Mouse (Mus musculus) embryo, embryonic 11 days (tissue): Measurements from ENCODE around the gene Cfap161.

Experiments used
- DNase-seq: peaks from one replicate; pipeline ENCODE4 v3.0.0-alpha.2; 2015

Gene Cfap161

DNA sequence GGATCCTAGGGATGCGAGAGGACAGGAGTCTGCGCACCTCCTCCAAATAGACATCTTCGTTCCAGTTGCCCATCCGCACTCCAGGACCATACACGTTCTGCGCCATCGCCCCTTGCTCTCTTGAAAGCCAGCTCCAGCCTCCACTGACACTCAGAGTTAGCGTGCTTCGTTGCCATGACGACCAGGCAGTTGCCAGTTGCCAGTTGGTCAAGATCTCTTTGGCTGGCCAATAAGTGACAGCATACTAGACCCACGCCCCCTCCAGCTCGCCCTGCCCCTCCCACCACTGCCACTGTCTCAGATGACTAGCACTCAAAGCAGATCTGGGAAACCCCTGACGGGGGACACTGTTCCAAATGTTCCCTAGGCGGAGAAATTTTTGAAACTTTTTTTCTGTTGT, at the start of gene Cfap161:
Cfap161 (minus strand) TSS at position 176 of the 400 bp plus-strand sequence.
- DNase-seq = peak; percentile 96

DNA sequence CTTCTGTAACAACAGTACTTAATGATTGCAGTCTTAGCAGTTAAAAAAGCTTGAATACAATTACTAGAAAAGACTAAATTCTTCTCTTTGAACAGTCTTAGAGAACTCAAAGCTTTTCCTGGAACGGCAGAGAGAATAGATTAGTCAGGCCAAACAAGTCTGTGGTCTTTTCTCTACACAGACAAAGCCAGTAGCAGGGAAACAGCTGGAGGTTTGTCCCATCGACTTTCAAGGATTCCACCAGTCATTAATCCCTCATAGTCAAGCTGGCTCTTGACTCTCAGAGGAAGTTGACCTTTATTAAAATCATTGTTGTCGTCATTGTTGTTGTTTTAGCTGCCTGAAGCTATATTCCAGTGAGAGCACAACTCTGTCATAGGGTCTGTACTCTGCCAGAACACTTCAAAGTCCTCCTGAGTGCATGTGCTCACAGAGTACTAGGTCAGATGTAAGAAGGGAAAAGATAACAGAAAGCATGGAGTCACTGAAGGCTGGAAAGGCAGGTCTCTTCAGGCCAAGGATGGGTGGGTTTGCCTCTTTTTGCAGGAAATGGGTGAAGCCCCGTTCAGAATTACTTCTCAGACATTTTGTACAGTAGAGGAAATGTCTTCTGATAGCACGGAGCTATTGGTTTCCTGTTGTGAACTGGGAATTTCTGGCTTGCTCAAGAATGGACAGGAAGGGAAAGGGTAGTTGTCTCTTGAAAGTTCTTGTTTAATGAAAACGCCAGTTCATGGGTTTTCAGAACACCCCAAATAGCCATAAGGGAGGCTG, 48.0 kb upstream of the Cfap161 start:
- no peak for DNase-seq

DNA sequence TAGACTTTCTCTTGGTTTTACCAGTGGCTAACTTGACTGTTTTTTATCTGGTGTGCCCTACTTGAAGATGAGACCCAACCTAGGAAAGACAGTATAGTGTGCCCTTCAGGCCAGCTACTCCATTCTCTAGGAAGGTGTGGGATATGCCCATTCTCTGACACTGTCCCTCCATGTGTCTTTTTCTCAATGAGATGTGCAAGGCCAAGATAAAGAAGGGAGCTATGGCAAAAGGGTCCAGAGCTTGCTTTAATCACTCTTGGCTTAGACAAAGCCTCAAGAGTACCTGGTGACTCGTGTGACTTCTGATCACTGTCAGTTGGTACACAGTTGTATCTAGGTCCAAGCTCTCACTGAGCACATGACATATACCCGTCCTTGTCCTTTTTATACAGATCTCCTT, 45.4 kb upstream of the Cfap161 start:
- DNase-seq = no peak

DNA sequence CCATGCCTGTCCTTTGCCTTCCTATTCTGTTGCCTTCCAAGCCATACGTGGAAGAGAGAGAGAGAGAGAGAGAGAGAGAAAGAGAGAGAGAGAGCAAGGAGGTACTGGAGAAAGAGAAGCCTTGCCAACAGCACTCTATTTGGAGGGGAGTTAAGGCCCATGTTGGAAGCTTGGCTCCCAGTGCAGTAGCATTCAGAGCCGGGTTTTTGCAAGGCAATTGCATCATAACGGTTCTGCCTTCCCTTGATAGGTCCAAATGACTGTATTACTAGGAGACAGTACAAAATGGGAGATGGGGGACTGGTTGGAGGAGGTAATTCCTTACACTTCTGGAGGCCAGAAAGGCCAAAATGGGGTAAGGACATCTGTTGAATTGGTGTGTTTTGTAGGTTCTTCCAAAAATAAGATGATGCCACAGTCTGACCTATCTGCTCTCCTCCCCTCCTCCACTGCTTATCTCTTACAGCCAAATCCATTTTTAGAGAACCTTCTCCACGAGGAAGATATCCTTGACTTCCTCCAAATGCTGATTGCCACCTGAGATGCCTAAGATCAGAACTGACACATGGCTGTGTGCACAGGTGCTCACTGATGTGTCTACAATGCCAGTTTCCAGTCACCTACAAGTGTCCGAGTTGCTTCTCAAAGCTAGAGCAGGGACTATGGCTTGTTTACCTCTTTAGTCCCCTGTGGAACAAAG, 44.0 kb upstream of the Cfap161 start:
- no peak for DNase-seq

DNA sequence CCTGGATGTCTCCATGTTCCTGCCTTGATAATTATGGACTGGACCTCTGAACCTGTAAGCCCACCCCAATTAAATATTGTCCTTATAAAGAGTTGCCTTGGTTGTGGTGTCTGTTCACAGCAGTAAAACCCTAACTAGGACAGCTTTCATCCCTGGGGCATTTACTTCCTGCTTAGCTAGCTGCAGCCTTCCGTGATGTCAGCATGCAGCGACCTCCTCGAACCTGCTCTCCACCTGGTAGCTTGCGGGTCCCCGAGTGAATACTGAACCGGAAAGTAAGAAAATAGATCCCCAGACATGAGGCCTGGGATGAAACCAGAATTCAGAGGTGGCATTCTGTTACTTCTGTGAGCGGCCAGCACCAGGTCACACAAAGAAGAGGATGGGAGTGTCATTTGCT, 34.7 kb upstream of the Cfap161 start:
- DNase-seq = no peak

DNA sequence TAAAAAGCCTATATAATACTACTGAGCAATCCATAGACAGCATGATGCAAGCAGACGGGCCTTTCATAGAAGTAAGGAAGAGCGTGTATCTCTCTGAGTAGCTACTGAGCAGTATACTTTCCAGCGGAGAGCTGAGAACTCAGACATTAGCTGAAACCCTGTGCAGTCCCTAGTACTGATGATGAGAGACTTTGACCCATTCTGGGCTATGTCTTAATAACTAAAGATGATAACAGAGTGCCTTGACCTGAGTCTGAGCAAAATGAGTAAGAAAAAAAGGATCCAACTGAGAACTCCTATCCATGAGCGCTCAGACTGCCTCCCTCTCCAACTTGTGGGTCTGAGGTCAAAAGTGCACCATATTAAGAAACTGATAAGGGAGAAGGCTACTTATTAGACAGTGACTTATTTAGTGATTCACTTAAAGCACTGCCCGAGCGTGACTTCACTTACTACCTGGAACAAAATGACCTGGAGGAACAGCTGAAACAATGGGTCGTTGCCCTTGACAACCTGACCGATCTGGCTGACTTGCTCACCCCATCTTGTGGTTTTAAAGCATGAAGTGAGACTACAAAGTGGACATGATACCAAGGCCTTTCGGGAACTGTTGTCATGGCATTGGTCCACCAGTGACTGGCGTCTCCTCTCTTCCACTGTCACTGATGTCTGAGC, 32.9 kb upstream of the Cfap161 start:
- no peak for DNase-seq

DNA sequence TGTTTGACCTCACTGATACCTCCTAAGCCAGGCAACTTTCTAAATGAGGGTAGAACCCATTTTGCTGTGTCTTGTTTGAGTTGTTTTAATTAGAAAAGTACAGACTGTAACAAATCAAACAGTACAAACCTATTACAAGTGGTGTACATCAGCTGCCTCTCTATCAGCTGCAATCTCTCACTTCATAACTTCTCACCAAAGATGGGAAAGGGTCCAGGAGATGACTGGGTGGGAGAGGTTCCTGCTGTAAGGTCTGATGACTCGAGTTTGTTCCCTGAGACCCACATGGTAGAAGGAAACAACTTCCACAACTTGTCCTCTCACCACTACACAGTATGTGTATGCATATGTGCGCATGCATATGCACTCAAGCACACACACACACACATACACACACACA, 32.1 kb upstream of the Cfap161 start:
- no peak for DNase-seq

DNA sequence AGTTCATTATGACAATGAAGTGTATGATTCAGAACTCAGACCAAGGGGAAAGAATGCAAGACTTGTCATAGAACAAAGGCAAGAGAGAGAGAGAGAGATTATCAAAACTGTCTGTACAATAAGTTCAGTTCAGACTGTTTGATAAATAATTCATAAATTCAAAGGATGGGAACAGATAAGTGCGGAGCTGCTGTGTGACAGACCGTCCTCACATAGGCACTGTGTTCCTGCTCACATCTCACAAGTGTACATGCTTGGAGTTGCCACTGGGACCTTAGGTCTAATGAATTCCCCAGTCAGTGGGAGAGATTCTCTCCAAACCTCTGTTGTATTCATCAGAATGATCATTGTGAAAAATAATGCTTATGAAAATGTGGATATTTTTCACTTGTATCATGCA, 27.3 kb upstream of the Cfap161 start:
- no peak for DNase-seq

DNA sequence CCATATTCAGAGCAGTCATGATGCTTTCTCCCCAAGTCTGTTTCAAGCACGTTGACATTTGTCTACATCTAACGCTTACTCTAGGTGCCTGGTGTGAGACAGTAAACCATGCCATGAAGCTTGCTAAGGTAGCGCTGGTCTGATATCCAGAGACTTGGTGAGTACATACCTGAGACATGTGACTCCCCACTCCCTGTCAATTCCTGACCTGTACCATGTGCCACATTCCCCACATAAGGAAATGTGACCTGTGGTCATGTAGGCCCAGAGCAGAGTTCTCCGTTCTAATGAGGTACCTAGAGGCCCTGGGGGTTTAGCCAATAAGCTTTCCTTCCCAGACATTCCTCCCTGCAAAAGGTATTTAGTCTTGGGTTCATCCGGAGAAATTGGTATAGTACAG, 22.2 kb upstream of the Cfap161 start:
- DNase-seq = no peak

DNA sequence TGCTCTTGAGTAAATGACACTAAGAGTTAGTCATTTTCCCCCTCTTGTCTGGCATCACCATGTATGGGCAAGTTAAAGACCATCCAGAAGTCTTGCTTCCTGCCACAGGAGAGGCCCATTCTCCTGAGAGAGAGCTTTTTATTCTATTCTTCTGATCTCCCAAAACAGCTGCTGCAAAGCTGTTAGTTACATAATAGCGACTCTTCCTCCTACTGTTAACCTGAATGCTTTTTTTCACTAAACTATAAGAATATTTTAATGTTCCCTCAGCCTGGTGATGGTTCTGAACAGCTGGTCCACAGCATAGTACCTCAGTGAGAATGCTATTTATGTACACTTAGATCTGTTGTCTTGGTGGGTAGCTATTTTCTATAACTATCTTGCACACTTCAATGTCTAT, 21.0 kb upstream of the Cfap161 start:
- no peak for DNase-seq

DNA sequence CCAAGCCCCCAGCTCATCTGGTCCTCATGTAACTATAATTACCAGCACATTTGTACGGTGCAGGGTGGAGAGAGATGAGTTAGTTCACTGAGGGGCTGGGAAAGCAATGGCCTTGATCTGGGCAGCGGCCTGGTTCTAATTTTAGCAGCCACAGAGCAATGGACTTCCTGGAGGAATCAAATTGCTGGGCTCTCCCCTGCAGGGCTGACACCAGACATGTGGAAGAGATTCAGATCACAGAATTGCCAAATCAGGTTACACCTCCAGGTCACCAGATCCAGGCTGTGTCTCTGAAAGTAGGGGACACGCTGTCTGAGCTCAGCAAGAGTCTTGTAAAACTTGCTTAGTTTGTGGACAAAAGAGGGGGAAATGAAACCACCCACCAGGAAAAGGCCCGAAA, 19.3 kb upstream of the Cfap161 start:
- DNase-seq = peak; percentile 87

DNA sequence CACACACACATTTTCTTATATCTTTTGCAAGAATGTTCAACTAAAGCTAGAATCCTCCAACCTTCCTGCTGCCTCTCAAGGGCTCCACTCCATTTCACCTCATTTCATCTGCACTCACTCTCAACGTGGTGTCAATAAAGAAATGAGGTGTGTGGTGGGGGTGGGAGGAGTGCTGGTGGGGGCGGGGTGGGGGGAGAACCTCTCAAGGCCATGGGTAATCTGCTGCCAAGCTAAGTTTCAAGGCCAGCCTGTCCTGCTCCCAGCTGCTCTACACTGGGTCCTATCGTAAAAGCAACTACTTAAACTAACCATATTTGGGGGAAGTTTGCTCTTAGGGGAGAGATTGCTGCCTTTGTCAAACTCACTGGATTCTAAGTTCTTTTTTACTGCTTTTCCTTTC, 18.8 kb upstream of the Cfap161 start:
- DNase-seq = peak; percentile 50

DNA sequence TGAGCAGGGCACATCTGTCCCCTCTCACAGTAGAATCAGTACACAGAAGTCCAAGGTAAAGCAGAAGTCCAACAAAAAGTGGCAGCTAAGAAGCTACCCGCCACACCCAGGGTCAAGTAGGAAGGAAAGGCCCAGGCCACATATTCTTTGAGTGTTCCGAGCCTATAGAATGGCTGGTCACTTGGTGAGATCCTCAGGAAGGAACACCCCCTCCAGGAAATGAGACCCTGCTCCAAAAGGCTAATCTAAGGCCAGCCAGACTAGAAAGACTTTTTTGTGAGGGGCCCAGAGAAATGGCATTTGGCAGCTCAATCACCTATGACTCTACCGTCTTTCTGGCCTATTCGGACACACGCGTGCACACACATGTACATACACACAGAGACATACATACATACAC, 18.3 kb upstream of the Cfap161 start:
- peak; percentile 41 for DNase-seq

DNA sequence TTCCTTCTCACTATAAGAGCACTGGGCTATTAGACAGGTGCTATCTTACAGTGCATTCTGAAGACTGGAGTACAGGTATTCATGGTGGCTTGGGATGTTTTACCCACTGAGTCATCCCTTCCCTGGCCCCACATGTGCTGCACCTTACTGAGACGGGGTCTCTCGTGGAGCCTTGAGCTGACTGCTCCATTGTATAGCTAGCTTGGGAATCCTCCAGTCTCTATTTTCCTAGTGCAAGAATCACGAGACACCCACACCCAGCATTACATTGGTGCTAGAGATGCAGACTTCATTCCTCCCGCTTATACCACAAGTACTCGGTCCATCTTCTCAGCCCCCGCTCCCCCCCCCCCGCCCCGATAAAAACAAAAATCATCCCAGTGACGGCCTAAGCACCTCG, 17.9 kb upstream of the Cfap161 start:
- DNase-seq = no peak

DNA sequence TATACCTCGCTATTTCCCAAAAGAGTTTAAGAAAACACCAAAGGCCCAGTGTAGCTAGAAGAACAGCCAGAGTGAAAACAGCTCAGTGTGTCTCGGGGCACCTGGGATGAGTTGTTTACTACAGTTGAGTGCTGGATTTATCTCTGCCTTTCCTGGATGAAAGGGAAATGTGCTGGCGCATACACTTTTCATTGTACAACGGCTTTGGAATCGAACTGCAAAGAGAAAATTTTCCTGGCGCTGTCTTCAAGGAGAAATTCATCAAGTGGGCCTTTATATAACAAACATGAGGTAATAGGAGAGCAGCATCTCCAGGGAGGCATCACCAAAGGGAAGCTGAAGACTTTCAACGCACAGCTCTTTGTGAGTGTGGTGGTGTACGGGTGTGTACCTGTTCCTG, 17.2 kb upstream of the Cfap161 start:
- DNase-seq = no peak

DNA sequence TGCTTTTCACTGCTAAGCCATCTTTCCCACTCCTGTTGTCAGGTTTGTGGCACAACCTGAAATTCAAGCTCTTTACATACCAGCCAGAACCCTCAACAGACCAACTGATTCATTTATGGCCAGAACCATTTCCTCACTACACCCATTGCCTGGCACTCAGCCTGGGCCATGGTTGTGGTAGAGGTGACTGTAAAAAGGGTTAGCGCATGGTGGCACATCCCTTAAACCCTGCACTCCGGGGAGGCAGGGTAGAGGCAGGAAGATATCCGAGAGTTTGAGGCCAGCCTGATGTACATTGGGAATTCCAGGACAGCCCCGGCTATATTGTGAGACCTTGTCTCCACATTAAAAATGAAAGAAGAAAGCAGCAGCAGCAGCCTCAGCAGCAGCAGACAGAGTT, 16.8 kb upstream of the Cfap161 start:
- no peak for DNase-seq

DNA sequence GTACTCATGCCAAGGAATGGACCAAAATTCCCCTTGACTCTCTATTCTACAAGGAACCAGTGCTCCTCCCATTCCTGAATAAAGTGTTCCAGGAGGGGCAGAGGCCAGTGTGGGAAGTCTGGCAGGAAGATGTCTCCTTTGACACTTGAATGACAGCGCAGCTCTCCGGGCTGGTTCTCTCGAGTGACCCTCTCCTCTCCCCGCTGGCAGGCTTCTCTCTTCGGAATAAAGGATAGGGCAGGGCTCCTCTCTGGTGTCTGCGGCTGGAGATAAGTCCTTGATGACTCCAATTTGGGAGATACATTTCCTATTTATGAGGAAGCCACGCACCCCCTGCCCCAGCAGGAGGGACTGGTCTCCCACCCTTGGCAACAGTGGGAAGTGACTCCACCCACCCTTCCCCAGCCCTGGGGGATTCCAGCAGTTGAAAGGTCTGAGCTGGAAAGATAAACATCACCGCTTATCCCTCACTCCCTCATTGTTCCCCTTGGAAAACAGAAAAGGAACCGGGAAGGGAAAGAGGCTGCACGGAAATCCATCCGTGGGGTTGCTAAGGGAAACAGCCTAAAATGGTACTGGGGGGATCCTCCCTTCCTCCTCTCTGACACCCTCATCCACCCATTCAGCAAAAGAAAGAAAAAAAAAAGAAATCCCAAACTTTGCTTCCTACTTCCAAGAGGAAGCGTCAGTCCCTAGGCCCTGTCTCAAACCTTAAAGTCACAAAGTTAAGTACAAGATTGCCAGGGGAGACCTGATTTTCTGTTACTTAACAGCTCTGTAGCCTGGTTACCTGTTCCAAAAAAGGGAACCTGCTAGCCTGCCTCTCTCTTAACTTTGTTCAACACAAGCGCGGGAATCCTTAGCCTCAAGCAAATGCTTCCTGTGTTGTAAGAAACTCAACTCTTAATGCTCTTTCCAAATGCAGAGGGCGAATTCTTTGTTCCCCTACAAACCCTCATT, 15.7 kb upstream of the Cfap161 start:
- DNase-seq = peak; percentile 49

DNA sequence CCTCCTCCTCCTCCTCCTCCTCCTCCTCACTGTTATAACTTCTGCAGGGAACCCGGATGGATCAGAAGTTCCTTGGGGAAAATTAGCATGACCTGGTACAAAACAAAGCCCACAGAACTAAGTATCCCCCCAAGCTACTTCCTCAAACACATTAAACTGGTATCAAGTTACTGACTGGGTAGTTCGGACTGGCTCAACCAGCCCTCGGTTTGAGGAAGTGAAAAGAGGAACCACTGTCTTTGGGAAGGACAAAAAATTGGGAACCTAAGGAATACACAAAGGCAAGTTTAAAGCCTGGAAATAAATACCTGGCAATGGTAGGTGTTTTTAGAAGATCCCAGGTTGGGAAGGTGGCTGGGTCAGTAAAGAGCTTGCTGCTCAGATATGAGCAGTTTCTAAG, 15.0 kb upstream of the Cfap161 start:
- peak; percentile 34 for DNase-seq

DNA sequence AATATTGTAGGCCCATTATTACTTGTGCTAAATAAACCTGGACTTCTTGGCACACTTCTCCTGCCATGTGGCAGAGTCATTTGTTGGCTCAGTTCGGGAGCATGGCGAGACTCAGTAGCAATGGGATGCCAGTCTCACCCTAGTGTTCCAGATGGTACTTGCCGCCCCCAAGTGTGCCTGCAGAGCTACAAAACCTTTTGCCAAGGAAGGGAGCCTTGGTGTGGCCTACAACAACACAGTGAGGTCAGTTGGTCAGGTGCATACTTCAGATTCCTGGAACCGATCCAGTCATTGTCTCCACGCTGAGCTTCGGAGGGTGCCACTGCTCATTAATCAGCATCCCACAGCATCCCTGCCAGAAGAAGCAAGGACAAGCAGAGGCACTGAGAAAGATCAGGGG, 14.4 kb upstream of the Cfap161 start:
- peak; percentile 23 for DNase-seq

DNA sequence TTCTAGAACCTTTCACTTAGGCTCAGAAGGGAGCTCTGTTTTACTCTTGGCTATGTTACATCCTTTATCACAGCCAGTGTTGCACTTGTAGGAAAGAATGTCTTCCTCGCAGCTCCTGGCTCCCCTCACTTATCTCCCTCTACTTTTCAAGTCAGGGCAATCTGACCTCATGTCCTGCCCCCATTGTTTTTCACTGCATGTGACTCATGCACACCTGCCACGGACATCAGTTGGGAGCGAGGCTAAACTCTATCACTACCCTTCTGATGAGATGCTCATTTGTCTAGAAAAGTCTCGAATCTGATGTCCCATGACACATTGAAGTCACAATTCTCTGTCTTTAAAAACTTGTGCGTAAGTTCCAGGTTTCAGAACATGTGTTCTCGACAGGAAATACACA, 12.3 kb upstream of the Cfap161 start:
- no peak for DNase-seq

DNA sequence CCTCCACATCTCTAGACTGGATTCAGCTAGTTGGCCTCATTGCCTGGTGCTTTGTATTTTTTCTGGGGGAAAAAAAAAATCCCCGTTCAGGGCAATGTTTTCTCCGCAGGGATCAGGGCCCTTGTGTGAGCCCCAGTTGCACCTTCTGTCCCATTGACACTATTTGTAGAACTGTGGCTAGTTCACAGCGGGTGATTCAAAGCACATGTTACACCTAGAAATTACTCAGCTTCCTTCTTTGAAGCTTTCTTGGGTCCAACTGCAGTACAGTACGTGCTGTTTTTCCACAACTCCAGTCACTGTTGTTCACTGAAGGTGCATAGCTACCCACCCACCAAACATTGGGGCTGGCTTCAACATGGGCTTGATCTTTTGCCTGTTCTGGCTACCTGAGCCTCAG, 9.1 kb upstream of the Cfap161 start:
- no peak for DNase-seq

DNA sequence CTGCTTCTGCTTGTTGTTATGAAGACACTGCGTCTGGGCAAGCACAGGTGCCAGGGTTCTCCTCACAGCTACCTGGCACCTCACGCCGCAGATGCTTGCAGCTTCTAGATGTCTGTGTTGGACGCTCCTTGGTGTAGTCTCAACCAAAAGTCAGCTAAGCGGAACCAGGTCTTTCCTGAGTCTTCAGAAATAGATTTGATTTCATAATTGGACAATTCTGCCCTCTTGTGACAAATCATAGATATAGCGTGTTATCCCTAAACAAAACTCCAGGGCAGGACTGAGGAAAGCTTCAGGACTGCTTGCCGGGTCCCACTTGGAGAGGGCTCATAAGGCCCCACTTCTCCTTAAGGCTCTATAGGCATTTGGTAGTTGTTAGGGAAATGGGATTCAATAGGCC, 7.8 kb upstream of the Cfap161 start:
- peak; percentile 64 for DNase-seq

DNA sequence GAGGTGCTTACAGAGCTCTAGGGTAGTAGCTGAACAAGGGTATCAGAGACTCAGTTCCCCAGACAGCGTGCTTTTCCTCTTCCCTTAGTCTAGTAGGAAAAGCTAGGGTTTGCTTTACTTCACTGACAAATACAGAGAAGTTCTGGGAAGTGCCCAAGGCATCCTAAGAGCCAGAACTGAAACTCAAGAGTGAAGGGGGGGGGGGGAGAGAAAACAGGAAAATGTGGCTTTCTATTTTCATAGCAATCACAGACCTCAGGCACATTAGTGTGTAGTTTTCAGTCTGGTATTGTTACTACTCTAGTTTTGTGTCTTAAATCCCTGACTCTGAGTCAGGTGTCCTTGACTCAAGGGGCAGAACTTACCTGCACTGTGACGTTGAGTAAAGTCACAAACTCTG, 7.3 kb upstream of the Cfap161 start:
- no peak for DNase-seq
